Mouse (Mus musculus) forebrain, embryonic 12.5 days (tissue): ENCODE measurements at regions not wholly inside any gene's neighbourhood (a gene's known extent, or its start where the extent isn't known, plus 50 kb on each side); places are given as distances from the start of the nearest gene placed in this dataset.
A peak's percentile ranks its signal among the peaks of the same experiment; 100 is the strongest.

ENCODE experiments used
- ATAC-seq: fragments of 200-750 bp; cut with Nextera tagmentation; 2 replicates; pipeline ENCODE4 v1.8.0; 2017; ENCODE audit warnings: moderate TSS enrichment; ENCODE audit not compliant: low FRiP score
- H3K27ac ChIP-seq: fragments of 300-500 bp; sonication (generic); 2 replicates; pipeline ENCODE4 v1.5.1; 2016; ENCODE audit warnings: mild to moderate bottlenecking
- H3K27me3 ChIP-seq: fragments of 300-500 bp; sonication (generic); 2 replicates; pipeline ENCODE4 v1.6.1; 2016; ENCODE audit warnings: mild to moderate bottlenecking
- H3K36me3 ChIP-seq: fragments of 300-500 bp; sonication (generic); replicated peaks from 2 replicates; pipeline ENCODE4 v1.6.1; 2016; ENCODE audit warnings: mild to moderate bottlenecking
- H3K4me1 ChIP-seq: fragments of 300-500 bp; sonication (generic); 2 replicates; pipeline ENCODE4 v1.6.1; 2016
- H3K4me2 ChIP-seq: fragments of 300-500 bp; sonication (generic); 2 replicates; pipeline ENCODE4 v1.6.1; 2016; ENCODE audit warnings: mild to moderate bottlenecking, moderate library complexity
- H3K4me3 ChIP-seq: fragments of 300-500 bp; sonication (generic); replicated peaks from 2 replicates; pipeline ENCODE4 v1.5.1; 2016; ENCODE audit warnings: mild to moderate bottlenecking
- H3K9ac ChIP-seq: fragments of 300-500 bp; sonication (generic); 2 replicates; pipeline ENCODE4 v1.6.1; 2016; ENCODE audit warnings: mild to moderate bottlenecking
- H3K9me3 ChIP-seq: fragments of 300-500 bp; sonication (generic); 2 replicates; pipeline ENCODE4 v1.6.1; 2016
- WGBS: fragments of 180-500 bp; shearing (Covaris S2); methylation state at CpG from one replicate; pipeline ENCODE4 v1.1.7; 2016; 5-methylcytosine and 5-hydroxymethylcytosine counted together

DNA sequence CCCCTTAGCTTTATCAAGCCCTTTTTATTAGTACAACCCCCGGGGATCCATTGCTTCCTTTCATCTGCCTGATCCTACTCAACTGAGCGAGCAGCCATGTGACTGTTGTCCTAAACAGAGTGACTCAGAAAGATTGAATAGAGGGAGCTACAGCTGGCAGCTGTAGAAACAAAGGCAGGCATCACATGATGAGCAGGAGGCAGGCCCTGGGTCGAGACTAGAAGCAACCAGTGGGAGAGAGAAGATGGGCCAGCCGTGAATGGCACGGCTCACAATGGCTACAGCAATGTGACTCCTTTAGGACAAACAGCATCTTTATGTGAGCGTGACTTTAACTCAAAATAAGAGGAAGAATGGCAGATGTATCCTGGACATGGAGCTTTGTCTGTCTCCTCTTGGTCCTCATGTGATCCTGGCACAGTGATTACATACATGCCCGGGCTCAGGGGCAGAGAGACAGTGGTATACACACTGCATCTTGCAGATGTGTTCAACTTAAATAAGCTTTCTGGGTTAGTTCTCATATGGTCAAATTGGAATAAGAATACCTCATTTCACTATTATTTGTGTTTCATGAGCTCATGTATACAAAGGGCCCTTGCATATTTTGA is 60.1 kb upstream of the Fam13c start:
- 27% methylated on average over 7 of the region's 7 CpGs for WGBS
- H3K4me2 ChIP-seq: no peak overlapping the region

DNA sequence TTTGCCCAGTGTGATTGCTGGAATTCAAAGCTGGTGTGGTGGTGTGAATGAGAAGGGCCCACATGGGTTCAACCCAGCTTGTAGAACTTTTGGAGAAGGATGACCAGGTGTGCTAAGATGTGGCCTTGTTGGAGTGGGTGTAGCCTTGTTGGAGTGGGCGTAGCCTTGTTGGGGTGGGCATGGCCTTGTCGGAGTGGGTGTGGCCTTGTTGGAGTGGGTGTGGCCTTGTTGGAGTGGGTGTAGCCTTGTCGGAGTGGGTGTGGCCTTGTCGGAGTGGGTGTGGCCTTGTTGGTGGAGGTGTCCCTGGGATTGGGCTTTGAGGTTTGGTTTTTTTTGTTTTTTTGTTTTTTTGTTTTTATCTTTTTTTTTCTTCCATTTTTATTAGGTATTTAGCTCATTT is 55.6 kb upstream of the Fam13c start:
- Histone ChIP-seq H3K4me2 (no peak overlapping the region), H3K9ac (no peak overlapping the region), H3K27ac (no peak overlapping the region), H3K27me3 (no peaks in the 10 kb centered on the region), H3K36me3 (no peaks in the 10 kb centered on the region), H3K4me1 (peaks cover 6% of the 10 kb centered on the region), H3K4me3 (no peak overlapping the region), H3K9me3 (peaks cover 4% of the 10 kb centered on the region; the same call in 1 of the 2 replicates)
- ATAC-seq: no peak
- WGBS: 84% methylated on average over 4 of the region's 4 CpGs

More for the DNA sequence above, 60.1 kb upstream of the Fam13c start:
- Histone ChIP-seq H3K9ac (no peak overlapping the region), H3K27me3 (no peaks in the 10 kb centered on the region), H3K4me1 (peaks cover 10% of the 10 kb centered on the region), H3K4me3 (no peak overlapping the region), H3K9me3 (no peaks in the 10 kb centered on the region), H3K36me3 (no peaks in the 10 kb centered on the region), H3K27ac (no peak overlapping the region)
- peak; percentile 83 for ATAC-seq

DNA sequence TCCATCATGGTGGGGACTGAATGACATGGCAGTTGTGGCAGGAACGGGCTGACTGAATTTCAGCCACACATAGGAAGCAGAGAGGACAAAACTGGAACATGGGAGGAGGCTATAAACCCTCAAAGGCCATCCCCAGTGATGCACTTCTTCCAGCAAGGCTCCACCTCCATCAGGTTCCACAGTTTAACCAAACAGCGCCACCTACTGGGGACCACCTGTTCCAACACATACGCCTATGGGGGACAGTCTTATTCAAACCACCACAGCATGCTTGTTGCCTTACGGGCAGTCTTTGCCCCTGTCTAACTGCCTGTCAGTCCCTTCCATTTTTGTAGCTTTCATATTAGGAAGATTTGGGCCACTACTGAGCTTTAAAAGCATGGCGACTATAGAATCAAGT is 52.6 kb upstream of the Fam13c start:
- Histone ChIP-seq H3K9me3 (peaks cover 4% of the 10 kb centered on the region; the same call in 1 of the 2 replicates), H3K4me3 (no peak overlapping the region), H3K27me3 (no peaks in the 10 kb centered on the region), H3K27ac (no peak overlapping the region), H3K4me1 (no peaks in the 10 kb centered on the region), H3K4me2 (no peak overlapping the region), H3K36me3 (no peaks in the 10 kb centered on the region), H3K9ac (no peak overlapping the region)
- ATAC-seq: no peak
- 90% methylated on average over 5 of the region's 5 CpGs for WGBS
